ENCODE assay signal across 8 mouse cellular contexts in genomic region chr4:52726625-52727297, GRCm38 (mm10).
DNase-seq lines count a peak whose midpoint lies in the region; ATAC-seq and TF ChIP-seq lines count a peak whose summit lies in the region.

No protein-coding gene starts in this region.

- H3ac ChIP-seq in C2C12 (ENCODE audit: control insufficient read depth, insufficient read length, low read depth): no peak overlapping the region

- no peak overlapping the region for H3K9ac ChIP-seq in lung, embryonic 14.5 days

- peak; percentile 11 for DNase-seq in MN1 (ENCODE audit: low spot score)
- peak; percentile 14 for DNase-seq in cerebellum, adult 9-11 months
- peak; percentile 27 to 71 for DNase-seq in frontal cortex, postnatal 14 days (ENCODE audit: low spot score in 2 of 2)
- DNase-seq in kidney, postnatal 36 days: peak; percentile 12 to 75
- peak; percentile 94 for DNase-seq in lung, embryonic 14.5 days
- DNase-seq in retina, embryonic 14.5 days (ENCODE audit: low spot score): peak; percentile 91

- no peaks in the 10 kb centered on the region for H3K27me3 ChIP-seq in C2C12 (ENCODE audit: control insufficient read depth, insufficient read depth, insufficient read length)
- H3K27me3 ChIP-seq in lung, embryonic 14.5 days (ENCODE audit: insufficient read depth, low read length): no peaks in the 10 kb centered on the region

- no peak overlapping the region for H3K27ac ChIP-seq in lung, embryonic 14.5 days (ENCODE audit: low read depth)

- H3K79me2 ChIP-seq in C2C12 (ENCODE audit: control insufficient read depth, insufficient read depth): no peaks in the 10 kb centered on the region

- peak; percentile 75 for ATAC-seq in lung, embryonic 14.5 days (ENCODE audit: insufficient read depth)
- no peak for ATAC-seq in erythroid progenitor cell, adult 5-6 weeks (replicated peaks; ENCODE audit: low FRiP score, poor library complexity, severe bottlenecking)

- no peaks in the 10 kb centered on the region for H3K36me3 ChIP-seq in C2C12 (ENCODE audit: control insufficient read depth, insufficient read depth)
- H3K36me3 ChIP-seq in lung, embryonic 14.5 days (ENCODE audit: insufficient read depth): no peaks in the 10 kb centered on the region

- WGBS in lung, embryonic 14.5 days: 17% methylated on average over 14 of the region's 14 CpGs

- no peaks in the 10 kb centered on the region for H3K79me3 ChIP-seq in C2C12 (ENCODE audit: low read depth)

- no peaks in the 10 kb centered on the region for H3K9me3 ChIP-seq in lung, embryonic 14.5 days (ENCODE audit: low read depth, low read length)

- no peak overlapping the region for H3K4me2 ChIP-seq in lung, embryonic 14.5 days

- no peak overlapping the region for H3K4me3 ChIP-seq in C2C12 (ENCODE audit: insufficient read depth, poor library complexity, severe bottlenecking)
- no peak overlapping the region for H3K4me3 ChIP-seq in lung, embryonic 14.5 days (ENCODE audit: low read depth, low read length)

- no peaks in the 10 kb centered on the region for H3K4me1 ChIP-seq in lung, embryonic 14.5 days (ENCODE audit: insufficient read depth)

- peak; percentile 51 for TF ChIP-seq CTCF in C2C12 (IDR thresholded peaks at IDR 0.05; ENCODE audit: control insufficient read depth, insufficient read depth, insufficient read length)
- peak; percentile 98 for TF ChIP-seq CTCF in lung, embryonic 14.5 days (IDR thresholded peaks at IDR 0.05; ENCODE audit: low read depth)

TF ChIP-seq in C2C12, 6 proteins besides CTCF, POLR2A, EP300 and RAD21:
- TF ChIP-seq USF1 (IDR thresholded peaks at IDR 0.05; ENCODE audit: low read depth): no peak
- TF ChIP-seq MYOG (IDR thresholded peaks at IDR 0.05; ENCODE audit: control insufficient read depth, extremely low read depth, insufficient read length): no peak
- TF ChIP-seq CEBPB (IDR thresholded peaks at IDR 0.05; ENCODE audit: low read depth): no peak
- TF ChIP-seq MAX (IDR thresholded peaks at IDR 0.05): no peak
- TF ChIP-seq MYOD1 (IDR thresholded peaks at IDR 0.05; ENCODE audit: control insufficient read depth, insufficient read length, low read depth): no peak
- no peak for TF ChIP-seq FOSL1 (IDR thresholded peaks at IDR 0.05; ENCODE audit: insufficient read depth, low read length, poor library complexity, severe bottlenecking)

Comparison
In these comparisons a context has a peak if more than half of its experiments do, and no peak if none do; other contexts are left out.
1. DNase-seq: peak in every context shown above with its lines; median percentile 94 in lung, embryonic 14.5 days; 91 in retina, embryonic 14.5 days; 49 in frontal cortex, postnatal 14 days; 44 in kidney, postnatal 36 days; 14 in cerebellum, adult 9-11 months; 11 in MN1.